Mouse (Mus musculus) midbrain, embryonic 13.5 days (tissue): Measurements from ENCODE around the gene Strbp. TPM values are rescaled to one million over a fixed set of nuclear protein-coding genes. Genes with fewer than 3 reads are reported as not detected.
A peak's percentile ranks its signal among the peaks of the same experiment; 100 is the strongest.

Experiments used
- ATAC-seq: fragments of 200-750 bp; cut with Nextera tagmentation; 2 replicates; pipeline ENCODE4 v1.8.0; 2017; ENCODE audit warnings: mild to moderate bottlenecking, moderate TSS enrichment, moderate library complexity
- H3K27ac ChIP-seq: fragments of 300-500 bp; sonication (generic); 2 replicates; pipeline ENCODE4 v1.5.1; 2015; ENCODE audit warnings: inconsistent platforms, mild to moderate bottlenecking, moderate library complexity
- H3K27me3 ChIP-seq: fragments of 300-500 bp; sonication (generic); 2 replicates; pipeline ENCODE4 v1.6.1; 2015; ENCODE audit warnings: mild to moderate bottlenecking, inconsistent platforms
- H3K36me3 ChIP-seq: fragments of 300-500 bp; sonication (generic); 2 replicates; pipeline ENCODE4 v1.6.1; 2015; ENCODE audit warnings: mild to moderate bottlenecking, inconsistent platforms
- H3K4me1 ChIP-seq: fragments of 300-500 bp; sonication (generic); replicated peaks from 2 replicates; pipeline ENCODE4 v1.6.1; 2015; ENCODE audit warnings: inconsistent platforms
- H3K4me2 ChIP-seq: fragments of 300-500 bp; sonication (generic); replicated peaks from 2 replicates; pipeline ENCODE4 v1.6.1; 2015; ENCODE audit warnings: moderate library complexity, mild to moderate bottlenecking, inconsistent platforms
- H3K4me3 ChIP-seq: fragments of 300-500 bp; sonication (generic); replicated peaks from 2 replicates; pipeline ENCODE4 v1.5.1; 2015; ENCODE audit warnings: mild to moderate bottlenecking, inconsistent platforms
- H3K9ac ChIP-seq: fragments of 300-500 bp; sonication (generic); replicated peaks from 2 replicates; pipeline ENCODE4 v1.6.1; 2015; ENCODE audit warnings: mild to moderate bottlenecking, inconsistent platforms
- H3K9me3 ChIP-seq: fragments of 300-500 bp; sonication (generic); 2 replicates; pipeline ENCODE4 v1.6.1; 2016; ENCODE audit warnings: mild to moderate bottlenecking, inconsistent platforms
- WGBS: fragments of 180-500 bp; shearing (Covaris S2); methylation state at CpG from one replicate; pipeline ENCODE4 v1.1.7; 2015; 5-methylcytosine and 5-hydroxymethylcytosine counted together
- polyA plus RNA-seq: library from polyadenylated mRNA; unstranded; fragments of >200 nt; fragmentation: Nextera tagmentation; extraction: Ambion mirVana; gene quantifications from 2 replicates; pipeline ENCODE4 v1.2.1, GENCODE M21; 2015

Strbp gene
- polyA plus RNA-seq, 1 experiment from 2014 or later: 123 TPM

DNA sequence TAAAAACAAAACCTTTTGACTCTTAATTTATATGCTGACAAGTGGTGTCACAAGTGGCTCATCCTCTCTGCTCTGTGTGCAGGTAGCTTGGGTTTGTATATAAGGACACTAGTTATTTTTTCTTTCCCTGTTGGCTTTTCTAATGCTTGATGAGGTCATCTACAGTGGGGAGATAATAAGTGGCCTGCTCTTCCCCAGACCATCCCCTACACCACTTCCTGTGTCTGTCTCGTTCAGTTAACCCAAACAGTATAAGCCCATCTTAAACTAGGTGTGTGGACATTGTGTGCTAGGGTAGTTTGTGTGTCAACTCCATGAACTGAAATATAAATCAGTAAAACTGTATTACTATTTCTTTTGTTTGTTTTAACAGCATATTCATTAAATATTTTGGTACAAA, 137.6 kb downstream of the Strbp start:
- no peak for ATAC-seq
- Histone ChIP-seq H3K4me3 (no peak overlapping the region), H3K9me3 (no peaks in the 10 kb centered on the region), H3K4me1 (no peaks in the 10 kb centered on the region), H3K9ac (no peak overlapping the region), H3K27me3 (no peaks in the 10 kb centered on the region), H3K4me2 (no peak overlapping the region), H3K36me3 (peaks cover 77% of the 10 kb centered on the region), H3K27ac (no peak overlapping the region)
- WGBS: 91% methylated on average over 1 of the region's 1 CpGs

- Histone ChIP-seq H3K4me3 (no peak overlapping the region), H3K36me3 (peaks cover 79% of the 10 kb centered on the region), H3K27ac (no peak overlapping the region), H3K9me3 (no peaks in the 10 kb centered on the region), H3K4me2 (no peak overlapping the region), H3K4me1 (no peaks in the 10 kb centered on the region), H3K9ac (no peak overlapping the region), H3K27me3 (no peaks in the 10 kb centered on the region)
- 84% methylated on average over 2 of the region's 2 CpGs for WGBS
- ATAC-seq: no peak
Measured at GRCm38 (mm10) chr2:37565579-37565978, 138.1 kb downstream of the Strbp start.

DNA sequence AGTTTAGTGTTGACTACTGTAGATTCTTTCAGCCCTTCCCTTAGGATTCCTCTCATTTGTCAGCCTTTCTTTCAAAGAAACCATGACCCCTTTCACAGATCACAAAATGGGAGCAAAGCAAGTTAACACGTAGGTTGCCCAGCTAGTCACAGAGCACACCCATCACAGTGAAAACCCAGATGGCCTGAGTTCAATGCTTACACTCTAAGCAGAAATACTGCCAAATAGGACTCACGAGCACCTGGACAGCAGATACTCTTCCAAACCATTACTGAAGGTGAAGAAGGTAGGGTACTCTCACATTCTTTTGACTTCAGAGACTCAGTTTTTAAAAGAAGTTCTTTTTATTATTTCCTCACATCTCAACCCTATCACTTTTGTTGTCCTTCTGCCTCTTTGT, 147.3 kb downstream of the Strbp start:
- no peak for ATAC-seq
- Histone ChIP-seq H3K27ac (no peak overlapping the region), H3K36me3 (peaks cover 85% of the 10 kb centered on the region), H3K4me1 (no peaks in the 10 kb centered on the region), H3K9me3 (no peaks in the 10 kb centered on the region), H3K9ac (no peak overlapping the region), H3K27me3 (no peaks in the 10 kb centered on the region), H3K4me3 (no peak overlapping the region), H3K4me2 (no peak overlapping the region)
- WGBS: 89% methylated on average over 2 of the region's 2 CpGs

- 89% methylated on average over 1 of the region's 1 CpGs for WGBS
- Histone ChIP-seq H3K4me1 (no peaks in the 10 kb centered on the region), H3K27ac (no peak overlapping the region), H3K36me3 (peaks cover 80% of the 10 kb centered on the region), H3K27me3 (no peaks in the 10 kb centered on the region), H3K4me3 (no peak overlapping the region), H3K9ac (no peak overlapping the region), H3K9me3 (no peaks in the 10 kb centered on the region), H3K4me2 (no peak overlapping the region)
- ATAC-seq: no peak
Measured at GRCm38 (mm10) chr2:37549346-37550012, 154.2 kb downstream of the Strbp start.

GRCm38 (mm10) chr2:37531639-37532038, 172.0 kb downstream of the Strbp start:
- Histone ChIP-seq H3K27me3 (no peaks in the 10 kb centered on the region), H3K9me3 (no peaks in the 10 kb centered on the region), H3K4me2 (no peak overlapping the region), H3K9ac (no peak overlapping the region), H3K36me3 (peaks cover 28% of the 10 kb centered on the region), H3K27ac (no peak overlapping the region), H3K4me3 (no peak overlapping the region), H3K4me1 (no peaks in the 10 kb centered on the region)
- no peak for ATAC-seq
- WGBS: 91% methylated on average over 3 of the region's 3 CpGs

- no peak overlapping the region for H3K27ac ChIP-seq
- no peak for ATAC-seq
- no peaks in the 10 kb centered on the region for H3K4me1 ChIP-seq
- H3K9ac ChIP-seq: no peak overlapping the region
- no peaks in the 10 kb centered on the region for H3K27me3 ChIP-seq
- no peak overlapping the region for H3K4me3 ChIP-seq
- WGBS: 86% methylated on average over 1 of the region's 1 CpGs
- H3K36me3 ChIP-seq: peaks cover 24% of the 10 kb centered on the region
- no peaks in the 10 kb centered on the region for H3K9me3 ChIP-seq
- H3K4me2 ChIP-seq: no peak overlapping the region
Measured at GRCm38 (mm10) chr2:37530766-37531165, 172.9 kb downstream of the Strbp start.

DNA sequence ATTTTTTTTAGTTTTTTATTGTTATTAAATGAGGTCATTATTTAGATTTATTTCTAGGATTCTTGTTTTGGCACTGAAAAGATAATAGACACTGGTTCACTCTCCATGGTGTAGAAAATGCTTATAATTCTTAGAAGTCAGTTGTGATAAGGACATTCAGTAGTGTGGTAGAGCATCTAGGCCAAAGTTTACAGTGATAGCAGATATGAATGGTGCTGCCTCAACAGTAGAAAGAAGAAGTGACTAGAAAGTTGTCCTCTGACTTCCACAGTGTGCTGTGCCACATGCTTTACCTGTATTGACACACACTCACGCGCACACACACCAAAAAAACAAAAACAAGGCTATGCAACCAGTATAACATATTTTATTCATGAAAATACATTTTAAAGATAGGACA, 174.3 kb downstream of the Strbp start:
- Histone ChIP-seq H3K27me3 (no peaks in the 10 kb centered on the region), H3K9ac (no peak overlapping the region), H3K27ac (no peak overlapping the region), H3K4me2 (no peak overlapping the region), H3K4me3 (no peak overlapping the region), H3K36me3 (peaks cover 12% of the 10 kb centered on the region; the same call in 1 of the 2 replicates), H3K9me3 (no peaks in the 10 kb centered on the region), H3K4me1 (no peaks in the 10 kb centered on the region)
- WGBS: 96% methylated on average over 2 of the region's 2 CpGs
- ATAC-seq: no peak

GRCm38 (mm10) chr2:37527587-37527986, 176.1 kb downstream of the Strbp start:
- Histone ChIP-seq H3K9me3 (no peaks in the 10 kb centered on the region), H3K36me3 (no peaks in the 10 kb centered on the region), H3K4me3 (no peak overlapping the region), H3K4me1 (no peaks in the 10 kb centered on the region), H3K27ac (no peak overlapping the region), H3K27me3 (no peaks in the 10 kb centered on the region), H3K9ac (no peak overlapping the region), H3K4me2 (no peak overlapping the region)
- no peak for ATAC-seq

DNA sequence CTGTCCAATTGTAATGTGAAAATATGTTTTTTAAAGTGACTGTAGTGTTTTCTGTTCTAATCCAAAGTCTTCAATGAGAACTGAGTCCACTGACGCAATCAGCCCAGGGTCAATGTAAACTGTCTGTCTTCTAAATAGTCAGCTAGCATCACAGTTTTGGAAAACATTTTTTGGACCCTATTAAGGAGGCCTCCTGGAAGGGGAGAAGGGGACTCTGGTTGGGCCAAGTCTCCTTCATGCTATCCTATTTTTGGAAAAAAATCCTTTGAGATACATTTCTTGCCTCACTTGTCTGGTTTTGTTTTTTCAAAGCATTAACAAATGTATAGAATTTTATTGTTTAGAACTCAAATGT, 184.4 kb downstream of the Strbp start:
- Histone ChIP-seq H3K4me3 (no peak overlapping the region), H3K9me3 (no peaks in the 10 kb centered on the region), H3K27ac (no peak overlapping the region), H3K4me1 (peaks cover 42% of the 10 kb centered on the region), H3K27me3 (no peaks in the 10 kb centered on the region), H3K9ac (no peak overlapping the region), H3K36me3 (peaks cover 6% of the 10 kb centered on the region; the same call in 1 of the 2 replicates), H3K4me2 (peak overlapping the region; percentile 56)
- ATAC-seq: no peak
- WGBS: 92% methylated on average over 1 of the region's 1 CpGs

DNA sequence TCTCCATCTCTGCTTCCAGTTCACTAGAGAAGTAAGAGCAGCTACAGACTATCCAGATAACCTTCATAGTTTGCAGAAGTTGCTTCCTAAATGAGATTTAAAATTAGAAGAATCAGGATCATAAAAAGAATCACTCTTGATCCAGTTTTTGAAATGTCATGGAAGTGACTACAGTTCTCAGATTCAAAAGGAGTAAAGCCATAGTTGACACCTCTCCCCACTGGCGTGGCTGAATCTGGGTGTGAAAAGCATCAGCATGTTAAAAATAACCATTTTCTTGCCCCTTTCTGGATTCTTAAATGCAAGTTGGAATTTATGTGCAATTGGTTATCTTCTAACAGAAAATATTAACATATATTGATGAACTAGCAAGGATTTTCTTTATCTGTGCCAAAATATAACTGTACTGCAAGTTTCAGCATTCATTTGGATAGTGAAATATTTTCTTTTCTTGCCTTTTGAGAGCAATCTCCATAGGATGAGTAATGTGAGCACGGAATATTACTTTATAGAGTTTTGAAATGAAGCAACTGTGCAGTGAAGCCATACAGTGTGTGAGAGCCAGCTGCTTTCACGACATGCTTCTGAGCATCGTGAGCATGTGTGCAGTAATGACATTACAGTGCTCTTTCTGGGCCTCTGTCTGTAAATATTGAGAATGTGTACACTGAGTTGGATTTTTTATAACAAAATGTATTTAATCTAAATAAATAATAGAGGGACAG, 184.9 kb downstream of the Strbp start:
- WGBS: 89% methylated on average over 4 of the region's 4 CpGs
- no peaks in the 10 kb centered on the region for H3K27me3 ChIP-seq
- peak overlapping the region; percentile 56 for H3K4me2 ChIP-seq
- H3K4me3 ChIP-seq: peak overlapping the region; percentile 39
- H3K9me3 ChIP-seq: no peaks in the 10 kb centered on the region
- peaks cover 6% of the 10 kb centered on the region; the same call in 1 of the 2 replicates for H3K36me3 ChIP-seq
- peaks cover 42% of the 10 kb centered on the region for H3K4me1 ChIP-seq
- H3K9ac ChIP-seq: peak overlapping the region; percentile 64; the same call in 1 of the 2 replicates
- no peak for ATAC-seq
- H3K27ac ChIP-seq: 0 out of 2 replicates have a peak overlapping the region, but pooled peaks have one; percentile 90

GRCm38 (mm10) chr2:37516922-37517462, 186.7 kb downstream of the Strbp start:
- peak overlapping the region; percentile 90 for H3K27ac ChIP-seq

DNA sequence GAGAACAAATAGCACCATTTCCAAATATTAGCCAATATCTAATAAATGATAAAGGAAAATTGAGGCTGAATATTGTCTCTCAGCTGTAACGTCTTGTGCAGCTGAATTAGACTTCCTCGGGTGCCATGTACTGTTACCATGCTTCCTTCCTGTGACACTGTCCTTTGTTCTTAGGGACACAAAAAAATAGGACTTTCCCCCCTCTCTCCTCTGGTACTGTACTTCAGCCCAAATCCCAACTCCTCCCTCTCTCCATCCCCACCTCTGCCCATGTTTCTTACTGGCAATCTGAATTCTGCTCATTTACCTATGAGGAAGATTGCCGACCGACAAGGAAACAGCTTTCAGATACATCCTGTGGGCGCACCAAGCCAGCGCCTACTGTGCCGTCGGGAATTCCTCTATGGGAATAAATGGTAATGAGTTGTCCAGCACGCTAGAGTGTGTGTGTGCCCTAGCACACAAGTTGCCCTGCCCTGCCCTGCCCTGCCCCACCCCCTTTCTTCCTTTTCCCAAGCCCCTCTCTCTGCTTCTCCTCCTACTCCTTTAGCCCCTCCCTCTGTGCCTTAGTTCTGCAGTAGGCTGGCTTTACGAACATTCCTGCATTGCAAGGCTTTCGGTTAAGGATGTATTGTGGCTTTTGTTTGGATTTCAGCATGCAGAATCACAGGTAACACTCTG, 187.5 kb downstream of the Strbp start, which contains the start of gene Gpr21:
Gene Gpr21 (plus strand): TSS at position 303 of the 681 bp plus-strand sequence.
- Histone ChIP-seq H3K4me3 (peak within 1 kb of the TSS; percentile 39), H3K9ac (peak within 1 kb of the TSS; percentile 64), H3K9me3 (no peaks in the 10 kb centered on the region), H3K36me3 (peaks cover 27% of the 10 kb centered on the region), H3K27me3 (no peaks in the 10 kb centered on the region), H3K4me1 (peaks cover 42% of the 10 kb centered on the region), H3K4me2 (peak within 1 kb of the TSS; percentile 56), H3K27ac (peak within 1 kb of the TSS; percentile 90)
- ATAC-seq: peak; percentile 89
- 19% methylated on average over 11 of the region's 11 CpGs for WGBS

More at GRCm38 (mm10) chr2:37516922-37517462, 186.7 kb downstream of the Strbp start:
- H3K36me3 ChIP-seq: peaks cover 22% of the 10 kb centered on the region
- peak overlapping the region; percentile 56 for H3K4me2 ChIP-seq
- peak overlapping the region; percentile 64 for H3K9ac ChIP-seq
- H3K9me3 ChIP-seq: no peaks in the 10 kb centered on the region
- H3K27me3 ChIP-seq: no peaks in the 10 kb centered on the region
- peak; percentile 84 for ATAC-seq
- WGBS: 32% methylated on average over 4 of the region's 4 CpGs
- peaks cover 42% of the 10 kb centered on the region for H3K4me1 ChIP-seq
- H3K4me3 ChIP-seq: peak overlapping the region; percentile 39
